Mouse (Mus musculus) embryonic stem cell, embryonic (primary cell): ENCODE data around the gene Mosmo.

Source experiments
- CTCF ChIA-PET, 4 experiments: fragments of 300-600 bp in 2 of 4; fragments of 350-600 bp in 2 of 4; sonication (Branson Sonifier 250); formaldehyde crosslinking; loops; one replicate each; lab custom pipeline; 2022; ENCODE audit warnings: inconsistent platforms in 2 of 4; lab: Charles Lee
- POLR2A ChIA-PET, 4 experiments: fragments of 300-600 bp in 2 of 4; fragments of 350-600 bp in 2 of 4; sonication (Branson Sonifier 250); formaldehyde crosslinking; loops; one replicate each; lab custom pipeline; 2022; ENCODE audit warnings: antibody characterized with exemption in 4 of 4, inconsistent platforms in 1 of 4; lab: Charles Lee

Gene Mosmo

DNA sequence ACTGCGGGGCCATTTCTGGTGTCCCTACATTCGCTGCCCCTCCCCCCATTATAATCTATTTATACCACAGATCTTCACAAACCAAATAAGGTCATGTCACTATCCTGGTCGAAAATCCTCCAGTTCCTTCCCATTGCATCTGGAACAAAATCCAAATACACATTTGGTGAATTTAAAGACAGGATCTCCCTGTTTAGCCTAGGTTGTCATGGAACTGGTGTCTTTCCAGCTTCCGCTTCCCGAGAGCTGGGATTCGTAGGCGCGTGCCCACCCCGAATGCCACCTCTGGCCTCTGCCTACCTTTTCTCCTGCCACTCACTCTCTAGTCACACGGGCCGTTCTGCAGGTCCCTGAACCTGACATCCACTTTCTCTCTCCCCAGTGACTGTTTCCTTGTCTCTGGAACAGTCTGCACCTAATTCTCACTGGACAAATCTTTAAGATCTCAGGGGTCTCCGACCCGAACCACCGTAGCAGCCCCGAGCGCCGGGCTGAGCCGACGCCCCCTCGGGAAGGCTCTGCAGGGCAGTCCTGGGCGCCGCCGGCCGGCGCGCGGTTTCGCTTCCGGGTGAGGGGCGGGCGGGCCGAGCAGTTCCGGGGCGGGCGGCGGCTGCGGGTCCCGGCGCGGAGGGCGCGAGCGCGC lies at the start of gene Mosmo:
Mosmo (plus strand) TSS at position 618 of the 643 bp plus-strand sequence.
- ChIA-PET CTCF (no interaction called here), POLR2A (interaction anchor here in 2 of 4 experiments (0.7 to 1.6 kb wide), 5 partner anchors 13 to 51 kb away, joined by 3 to 4 read pairs (median 3); partner anchors contain the start of gene Uqcrc2 (in 1 of the 2))

- ChIA-PET POLR2A (interaction anchor here in 1 of 4 experiments (0.6 kb wide), 1 partner anchor 380 kb away, joined by 6 read pairs; no protein-coding TSS in a partner anchor), CTCF (no interaction called here)
Measured at GRCm38 (mm10) chr7:120632518-120632917, 44.9 kb upstream of the Mosmo start.

DNA sequence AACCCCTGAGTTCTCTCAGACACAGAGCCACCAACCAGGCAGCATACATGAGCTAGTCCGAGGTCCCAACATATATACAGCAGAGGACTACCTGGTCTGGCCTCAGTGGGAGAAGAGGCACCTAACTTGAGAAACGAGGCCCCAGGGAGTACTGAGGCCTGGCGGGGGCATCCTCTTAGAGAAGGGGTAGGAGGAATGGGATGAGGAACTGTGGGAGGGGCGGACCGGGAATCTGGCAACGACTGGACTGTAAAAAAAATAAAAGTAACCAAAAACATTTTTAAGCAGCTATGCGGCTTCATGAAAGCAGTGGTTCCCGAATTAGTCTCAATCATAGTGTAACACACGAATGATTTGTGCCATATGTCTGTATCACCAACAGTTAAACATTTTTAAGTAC lies 43.1 kb upstream of the Mosmo start:
- ChIA-PET POLR2A (interaction anchor here in 2 of 4 experiments (0.6 to 2.3 kb wide), 14 partner anchors 9 to 1387 kb away, joined by 3 to 12 read pairs (median 4); partner anchors contain the start of genes Mfsd13b (in 2 of the 2), Cdr2 (in 1 of the 2), Gga2 (in 1 of the 2) and Tmem159 (in 1 of the 2)), CTCF (interaction anchor here (0.5 to 1.7 kb wide), 10 partner anchors 9 to 536 kb away, joined by 3 to 7 read pairs (median 4); no protein-coding TSS in a partner anchor)

GRCm38 (mm10) chr7:120634711-120635361 lies 42.6 kb upstream of the Mosmo start, which contains the start of gene Uqcrc2:
Gene Uqcrc2, plus strand, starts transcription at chr7:120635176.
- POLR2A ChIA-PET, result interaction anchor here in 2 of 4 experiments (0.6 to 2.3 kb wide), 15 partner anchors 8 to 533 kb away, joined by 3 to 12 read pairs (median 4); partner anchors contain the start of genes Mfsd13b (in 2 of the 2), Cdr2 (in 1 of the 2), Tmem159 (in 1 of the 2) and Vwa3a (in 1 of the 2)
- CTCF ChIA-PET, result interaction anchor here (0.5 to 1.7 kb wide), 13 partner anchors 8 to 537 kb away, joined by 3 to 8 read pairs (median 4); no protein-coding TSS in a partner anchor

- ChIA-PET POLR2A (interaction anchor here in 3 of 4 experiments (0.5 to 2.3 kb wide), 16 partner anchors 8 to 533 kb away, joined by 3 to 8 read pairs (median 4); partner anchors contain the start of genes Mfsd13b (in 2 of the 3), Cdr2 (in 1 of the 3), Tmem159 (in 1 of the 3) and Vwa3a (in 1 of the 3)), CTCF (interaction anchor here (0.5 to 1.7 kb wide), 9 partner anchors 8 to 537 kb away, joined by 3 to 8 read pairs (median 4); no protein-coding TSS in a partner anchor)
Measured at GRCm38 (mm10) chr7:120635362-120635781, 42.0 kb upstream of the Mosmo start.

DNA sequence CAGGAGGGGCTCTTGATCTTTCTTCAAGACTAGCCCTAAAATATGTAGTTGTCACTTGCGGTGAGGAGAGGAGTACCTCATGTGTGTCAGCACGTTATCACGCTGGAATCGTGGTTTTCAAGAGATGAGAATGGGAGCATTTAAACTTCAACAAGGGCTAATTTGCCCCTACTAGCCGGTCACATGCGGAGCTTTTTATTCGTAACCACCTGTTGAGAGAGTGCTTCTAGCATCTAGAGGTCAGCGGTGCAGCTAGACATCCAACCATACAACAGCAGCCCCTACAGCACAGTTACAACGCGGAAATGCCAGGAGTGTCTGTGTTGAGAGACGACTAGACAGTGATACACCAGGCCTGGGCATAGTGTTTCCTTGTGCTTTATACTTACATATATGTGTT lies 41.6 kb upstream of the Mosmo start:
- CTCF ChIA-PET, result interaction anchor here in 1 of 4 experiments (1.1 kb wide), 1 partner anchor 199 kb away, joined by 3 read pairs; no protein-coding TSS in a partner anchor
- POLR2A ChIA-PET, result interaction anchor here in 3 of 4 experiments (0.5 to 2.3 kb wide), 8 partner anchors 8 to 400 kb away, joined by 3 to 8 read pairs (median 4); partner anchors contain the start of genes Cdr2 (in 1 of the 3), Mfsd13b (in 1 of the 3) and Vwa3a (in 1 of the 3)

- ChIA-PET CTCF (interaction anchor here in 3 of 4 experiments (0.6 to 1.6 kb wide), 8 partner anchors 8 to 305 kb away, joined by 3 to 6 read pairs (median 4); partner anchors contain the start of genes Pdzd9 (in 1 of the 3) and Uqcrc2 (in 1 of the 3)), POLR2A (interaction anchor here in 2 of 4 experiments (0.9 to 2.1 kb wide), 8 partner anchors 8 to 21 kb away, joined by 3 to 8 read pairs (median 3); partner anchors contain the start of gene Uqcrc2 (in 2 of the 2))
Measured at GRCm38 (mm10) chr7:120643217-120643616, 34.2 kb upstream of the Mosmo start.

DNA sequence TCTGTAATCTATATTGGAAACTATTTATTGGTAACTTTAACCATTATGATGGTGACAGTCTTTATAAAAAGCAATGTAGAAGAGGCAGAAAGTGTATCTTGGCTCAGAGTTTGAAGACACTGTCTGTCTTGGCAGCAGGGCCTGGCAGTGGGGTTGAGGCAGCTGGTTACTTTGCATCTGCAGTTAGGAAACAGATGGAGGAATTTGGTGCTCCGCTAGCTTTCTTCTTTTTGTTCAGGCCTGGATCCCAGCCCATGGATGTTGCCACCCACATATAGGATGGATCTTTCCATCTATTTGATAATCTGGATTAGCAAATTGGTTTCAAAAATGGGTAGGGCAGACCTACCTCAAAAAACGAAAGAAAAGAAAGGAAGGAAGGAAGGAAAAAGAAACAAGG lies 29.6 kb upstream of the Mosmo start:
- POLR2A ChIA-PET, result no interaction called here
- CTCF ChIA-PET, result no interaction called here

- CTCF ChIA-PET, result interaction anchor here in 1 of 4 experiments (1.2 kb wide), 1 partner anchor 164 kb away, joined by 4 read pairs; no protein-coding TSS in a partner anchor
Measured at GRCm38 (mm10) chr7:120662079-120662478, 15.3 kb upstream of the Mosmo start.

DNA sequence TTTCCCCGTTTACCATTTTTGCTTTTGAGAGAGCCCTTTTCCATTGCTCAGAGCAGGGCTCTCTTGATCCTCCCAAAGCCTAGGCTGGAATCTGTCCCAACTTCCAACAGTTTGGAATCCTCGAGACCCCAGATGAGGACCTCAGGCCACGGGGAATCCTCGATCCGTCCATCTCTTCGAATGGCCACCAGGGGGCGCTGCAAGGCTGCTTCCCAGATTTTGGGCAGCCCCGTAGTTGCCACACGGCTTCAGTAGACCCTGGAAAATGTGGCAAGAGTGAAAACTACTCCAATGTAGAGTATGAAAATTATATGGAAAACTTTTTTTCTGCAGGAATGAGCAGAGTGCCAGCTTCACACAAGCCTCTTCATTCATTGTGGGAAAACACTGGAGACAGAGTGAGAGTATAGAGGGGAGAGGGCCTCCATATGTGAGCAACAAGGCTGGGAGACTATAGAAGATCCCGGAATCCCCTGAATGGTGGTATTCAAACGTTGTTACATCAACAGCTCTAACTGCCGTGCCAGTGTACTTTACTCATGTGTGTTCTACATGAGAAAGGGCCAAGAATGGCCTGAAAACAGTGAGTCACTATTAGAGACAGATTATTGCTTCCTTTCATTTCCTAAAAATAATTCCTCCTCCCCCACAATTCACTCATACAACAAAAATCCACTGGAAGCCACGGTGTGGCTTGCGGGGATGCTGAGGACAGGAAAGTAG lies 7.1 kb upstream of the Mosmo start, which contains the start of gene Pdzd9:
Pdzd9 (minus strand) TSS at position 191 of the 723 bp plus-strand sequence.
- ChIA-PET POLR2A (interaction anchor here in 1 of 4 experiments (1.0 kb wide), 1 partner anchor 52 kb away, joined by 3 read pairs; no protein-coding TSS in a partner anchor), CTCF (interaction anchor here in 3 of 4 experiments (0.5 to 1.6 kb wide), 6 partner anchors 20 to 450 kb away, joined by 3 to 5 read pairs (median 4); no protein-coding TSS in a partner anchor)

More at GRCm38 (mm10) chr7:120662079-120662478, 15.3 kb upstream of the Mosmo start:
- POLR2A ChIA-PET, result interaction anchor here in 1 of 4 experiments (0.9 to 1.0 kb wide), 3 partner anchors 8 to 255 kb away, joined by 3 read pairs; partner anchors contain the start of gene Polr3e

GRCm38 (mm10) chr7:120671271-120671670 lies 6.1 kb upstream of the Mosmo start:
- ChIA-PET CTCF (interaction anchor here in 1 of 4 experiments (0.7 kb wide), 1 partner anchor 152 kb away, joined by 4 read pairs; no protein-coding TSS in a partner anchor), POLR2A (interaction anchor here in 1 of 4 experiments (0.6 kb wide), 1 partner anchor 25 kb away, joined by 3 read pairs; no protein-coding TSS in a partner anchor)

- POLR2A ChIA-PET, result interaction anchor here in 2 of 4 experiments (0.7 to 2.9 kb wide), 15 partner anchors 9 to 89 kb away, joined by 3 to 18 read pairs (median 4); partner anchors contain the start of gene Vwa3a (in 2 of the 2)
- CTCF ChIA-PET, result interaction anchor here in 2 of 4 experiments (0.6 to 2.3 kb wide), 2 partner anchors 13 to 32 kb away, joined by 5 to 9 read pairs; no protein-coding TSS in a partner anchor
Measured at GRCm38 (mm10) chr7:120677764-120678531, 530 bp downstream of the Mosmo start.

- ChIA-PET CTCF (interaction anchor here in 1 of 4 experiments (0.7 to 2.3 kb wide), 3 partner anchors 9 to 45 kb away, joined by 3 to 5 read pairs (median 4); no protein-coding TSS in a partner anchor), POLR2A (interaction anchor here in 3 of 4 experiments (0.5 to 2.9 kb wide), 16 partner anchors 8 to 238 kb away, joined by 3 to 18 read pairs (median 4); partner anchors contain the start of genes Vwa3a (in 2 of the 3) and Polr3e (in 1 of the 3))
Measured at GRCm38 (mm10) chr7:120679023-120679422, 1.6 kb downstream of the Mosmo start.

DNA sequence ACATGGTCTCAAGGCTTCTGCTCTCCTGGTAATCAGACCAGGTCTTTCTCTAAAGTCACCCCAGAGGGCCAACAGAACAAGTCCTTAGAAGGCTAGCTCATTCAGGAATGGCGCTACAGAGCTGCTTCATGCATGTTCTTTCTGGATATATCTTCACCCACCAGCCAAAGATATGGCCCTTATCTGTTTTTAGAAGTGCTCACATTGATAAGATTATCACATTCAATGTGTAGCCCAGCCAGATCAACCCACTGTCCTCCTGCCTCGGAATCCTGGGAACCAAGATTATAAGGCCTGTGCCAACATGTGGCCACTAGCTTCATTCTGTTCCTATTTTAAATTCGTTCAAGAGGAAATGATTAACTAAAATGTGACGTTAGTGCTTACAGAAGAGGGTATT lies 4.6 kb downstream of the Mosmo start:
- ChIA-PET CTCF (interaction anchor here in 1 of 4 experiments (1.4 kb wide), 1 partner anchor 10 kb away, joined by 4 read pairs; no protein-coding TSS in a partner anchor), POLR2A (no interaction called here)

GRCm38 (mm10) chr7:120684731-120685161 lies 7.3 kb downstream of the Mosmo start:
- POLR2A ChIA-PET, result interaction anchor here in 1 of 4 experiments (1.2 kb wide), 1 partner anchor 71 kb away, joined by 3 read pairs; no protein-coding TSS in a partner anchor
- CTCF ChIA-PET, result interaction anchor here in 1 of 4 experiments (0.7 kb wide), 1 partner anchor 72 kb away, joined by 3 read pairs; no protein-coding TSS in a partner anchor

GRCm38 (mm10) chr7:120685227-120685626 lies 7.8 kb downstream of the Mosmo start:
- CTCF ChIA-PET, result no interaction called here
- POLR2A ChIA-PET, result no interaction called here
